Mouse (Mus musculus): ENCODE measurements around the gene Set. TPM values are rescaled to one million over a fixed set of nuclear protein-coding genes. Genes with fewer than 3 reads are reported as not detected.

Set gene
- polyA plus RNA-seq, 1 experiment from 2014 or later, result 361 TPM

GRCm38 (mm10) chr2:30038370-30038769 lies 18.8 kb upstream of the Set start:
- H3K9me3 ChIP-seq (ENCODE audit: control insufficient read depth, low read length), result no peaks in the 10 kb centered on the region
- 97% methylated on average over 10 of the region's 10 CpGs for WGBS
- no peaks in the 10 kb centered on the region for H3K4me1 ChIP-seq (ENCODE audit: control insufficient read depth, insufficient read depth, low read length)
- no peak for ATAC-seq
- H3K27ac ChIP-seq (ENCODE audit: low read length), result no peak overlapping the region
- no peak overlapping the region for H3K4me3 ChIP-seq (ENCODE audit: low read length)
- H3K27me3 ChIP-seq (replicated peaks; ENCODE audit: control insufficient read depth, insufficient read depth, low read length), result no peaks in the 10 kb centered on the region
- H3K4me2 ChIP-seq (ENCODE audit: low read depth, low read length), result no peak overlapping the region
- no peaks in the 10 kb centered on the region for H3K36me3 ChIP-seq (ENCODE audit: control insufficient read depth, insufficient read depth, low read length)
- H3K9ac ChIP-seq (ENCODE audit: low read depth, low read length), result no peak overlapping the region

- ATAC-seq, result no peak
- Histone ChIP-seq H3K4me2 (ENCODE audit: low read depth, low read length) (no peak overlapping the region), H3K4me3 (ENCODE audit: low read length) (no peak overlapping the region), H3K27ac (ENCODE audit: low read length) (no peak overlapping the region), H3K9me3 (ENCODE audit: control insufficient read depth, low read length) (no peaks in the 10 kb centered on the region), H3K4me1 (ENCODE audit: control insufficient read depth, insufficient read depth, low read length) (no peaks in the 10 kb centered on the region), H3K36me3 (ENCODE audit: control insufficient read depth, insufficient read depth, low read length) (no peaks in the 10 kb centered on the region), H3K27me3 (replicated peaks; ENCODE audit: control insufficient read depth, insufficient read depth, low read length) (no peaks in the 10 kb centered on the region), H3K9ac (ENCODE audit: low read depth, low read length) (no peak overlapping the region)
Measured at GRCm38 (mm10) chr2:30039687-30040086, 17.5 kb upstream of the Set start.

GRCm38 (mm10) chr2:30042445-30042844 lies 14.7 kb upstream of the Set start:
- 11% methylated on average over 4 of the region's 4 CpGs for WGBS
- H3K9ac ChIP-seq (ENCODE audit: low read depth, low read length), result peak overlapping the region; percentile 35; the same call in 1 of the 2 replicates
- no peaks in the 10 kb centered on the region for H3K4me1 ChIP-seq (ENCODE audit: control insufficient read depth, insufficient read depth, low read length)
- H3K27me3 ChIP-seq (replicated peaks; ENCODE audit: control insufficient read depth, insufficient read depth, low read length), result no peaks in the 10 kb centered on the region
- no peaks in the 10 kb centered on the region for H3K36me3 ChIP-seq (ENCODE audit: control insufficient read depth, insufficient read depth, low read length)
- no peak overlapping the region for H3K4me3 ChIP-seq (ENCODE audit: low read length)
- H3K4me2 ChIP-seq (ENCODE audit: low read depth, low read length), result no peak overlapping the region
- H3K9me3 ChIP-seq (ENCODE audit: control insufficient read depth, low read length), result no peaks in the 10 kb centered on the region
- no peak overlapping the region for H3K27ac ChIP-seq (ENCODE audit: low read length)
- peak; percentile 49; the same call in 1 of the 2 replicates for ATAC-seq

- ATAC-seq, result no peak
- Histone ChIP-seq H3K4me2 (ENCODE audit: low read depth, low read length) (no peak overlapping the region), H3K4me1 (ENCODE audit: control insufficient read depth, insufficient read depth, low read length) (no peaks in the 10 kb centered on the region), H3K9ac (ENCODE audit: low read depth, low read length) (no peak overlapping the region), H3K27me3 (replicated peaks; ENCODE audit: control insufficient read depth, insufficient read depth, low read length) (no peaks in the 10 kb centered on the region), H3K27ac (ENCODE audit: low read length) (no peak overlapping the region), H3K9me3 (ENCODE audit: control insufficient read depth, low read length) (no peaks in the 10 kb centered on the region), H3K36me3 (ENCODE audit: control insufficient read depth, insufficient read depth, low read length) (no peaks in the 10 kb centered on the region), H3K4me3 (ENCODE audit: low read length) (no peak overlapping the region)
- 82% methylated on average over 5 of the region's 5 CpGs for WGBS
Measured at GRCm38 (mm10) chr2:30044550-30044949, 12.6 kb upstream of the Set start.

- WGBS, result 96% methylated on average over 6 of the region's 6 CpGs
- Histone ChIP-seq H3K9ac (ENCODE audit: low read depth, low read length) (no peak overlapping the region), H3K27me3 (replicated peaks; ENCODE audit: control insufficient read depth, insufficient read depth, low read length) (no peaks in the 10 kb centered on the region; the same call in 1 of the 2 replicates), H3K9me3 (ENCODE audit: control insufficient read depth, low read length) (no peaks in the 10 kb centered on the region), H3K4me3 (ENCODE audit: low read length) (no peak overlapping the region), H3K27ac (ENCODE audit: low read length) (no peak overlapping the region), H3K4me2 (ENCODE audit: low read depth, low read length) (no peak overlapping the region), H3K4me1 (ENCODE audit: control insufficient read depth, insufficient read depth, low read length) (no peaks in the 10 kb centered on the region), H3K36me3 (ENCODE audit: control insufficient read depth, insufficient read depth, low read length) (no peaks in the 10 kb centered on the region)
- no peak for ATAC-seq
Measured at GRCm38 (mm10) chr2:30047127-30047526, 10.1 kb upstream of the Set start.

- WGBS, result 56% methylated on average over 11 of the region's 11 CpGs
- Histone ChIP-seq H3K4me3 (ENCODE audit: low read length) (peak overlapping the region; percentile 70), H3K27ac (ENCODE audit: low read length) (peak overlapping the region; percentile 31), H3K27me3 (replicated peaks; ENCODE audit: control insufficient read depth, insufficient read depth, low read length) (no peaks in the 10 kb centered on the region; the same call in 1 of the 2 replicates), H3K9me3 (ENCODE audit: control insufficient read depth, low read length) (no peaks in the 10 kb centered on the region), H3K4me1 (ENCODE audit: control insufficient read depth, insufficient read depth, low read length) (no peaks in the 10 kb centered on the region), H3K4me2 (ENCODE audit: low read depth, low read length) (peak overlapping the region; percentile 64), H3K36me3 (ENCODE audit: control insufficient read depth, insufficient read depth, low read length) (no peaks in the 10 kb centered on the region), H3K9ac (ENCODE audit: low read depth, low read length) (peak overlapping the region; percentile 76)
- no peak for ATAC-seq
Measured at GRCm38 (mm10) chr2:30048101-30048501, 9.1 kb upstream of the Set start.

GRCm38 (mm10) chr2:30048699-30049388 lies 8.3 kb upstream of the Set start, which contains the start of gene Wdr34:
Wdr34 (minus strand) TSS chr2:30048881.
- Histone ChIP-seq H3K9ac (ENCODE audit: low read depth, low read length) (peak within 1 kb of the TSS; percentile 76), H3K36me3 (ENCODE audit: control insufficient read depth, insufficient read depth, low read length) (no peaks in the 10 kb centered on the region), H3K9me3 (ENCODE audit: control insufficient read depth, low read length) (no peaks in the 10 kb centered on the region), H3K4me3 (ENCODE audit: low read length) (peak within 1 kb of the TSS; percentile 70), H3K4me2 (ENCODE audit: low read depth, low read length) (peak within 1 kb of the TSS; percentile 64), H3K27me3 (replicated peaks; ENCODE audit: control insufficient read depth, insufficient read depth, low read length) (no peaks in the 10 kb centered on the region; the same call in 1 of the 2 replicates), H3K4me1 (ENCODE audit: control insufficient read depth, insufficient read depth, low read length) (no peaks in the 10 kb centered on the region), H3K27ac (ENCODE audit: low read length) (peak within 1 kb of the TSS; percentile 94)
- under 1% methylated on average over 54 of the region's 54 CpGs for WGBS
- peak; percentile 97 for ATAC-seq

GRCm38 (mm10) chr2:30049831-30050230 lies 7.3 kb upstream of the Set start:
- Histone ChIP-seq H3K27me3 (replicated peaks; ENCODE audit: control insufficient read depth, insufficient read depth, low read length) (no peaks in the 10 kb centered on the region; the same call in 1 of the 2 replicates), H3K4me3 (ENCODE audit: low read length) (no peak overlapping the region), H3K9me3 (ENCODE audit: control insufficient read depth, low read length) (no peaks in the 10 kb centered on the region), H3K4me1 (ENCODE audit: control insufficient read depth, insufficient read depth, low read length) (no peaks in the 10 kb centered on the region), H3K36me3 (ENCODE audit: control insufficient read depth, insufficient read depth, low read length) (no peaks in the 10 kb centered on the region), H3K4me2 (ENCODE audit: low read depth, low read length) (no peak overlapping the region), H3K9ac (ENCODE audit: low read depth, low read length) (no peak overlapping the region), H3K27ac (ENCODE audit: low read length) (no peak overlapping the region)
- ATAC-seq, result no peak
- WGBS, result 79% methylated on average over 3 of the region's 3 CpGs

- 44% methylated on average over 6 of the region's 6 CpGs for WGBS
- Histone ChIP-seq H3K27me3 (replicated peaks; ENCODE audit: control insufficient read depth, insufficient read depth, low read length) (no peaks in the 10 kb centered on the region; the same call in 1 of the 2 replicates), H3K4me3 (ENCODE audit: low read length) (no peak overlapping the region), H3K27ac (ENCODE audit: low read length) (no peak overlapping the region), H3K4me1 (ENCODE audit: control insufficient read depth, insufficient read depth, low read length) (no peaks in the 10 kb centered on the region; the same call in 1 of the 2 replicates), H3K4me2 (ENCODE audit: low read depth, low read length) (no peak overlapping the region), H3K9ac (ENCODE audit: low read depth, low read length) (no peak overlapping the region), H3K36me3 (ENCODE audit: control insufficient read depth, insufficient read depth, low read length) (no peaks in the 10 kb centered on the region), H3K9me3 (ENCODE audit: control insufficient read depth, low read length) (no peaks in the 10 kb centered on the region)
- no peak for ATAC-seq
Measured at GRCm38 (mm10) chr2:30051992-30052761, 5.0 kb upstream of the Set start.

Data from intestine, embryonic 16.5 days (tissue).